Mouse (Mus musculus) hindbrain, embryonic 13.5 days (tissue): Measurements from ENCODE around the gene Gm10234. TPM values are rescaled to one million over a fixed set of nuclear protein-coding genes. Genes with fewer than 3 reads are reported as not detected.

Source experiments
- polyA plus RNA-seq: library from polyadenylated mRNA; unstranded; fragments of >200 nt; fragmentation: Nextera tagmentation; extraction: Ambion mirVana; gene quantifications from 2 replicates; pipeline ENCODE4 v1.2.1, GENCODE M21; 2015

Gm10234 gene
- polyA plus RNA-seq, 1 experiment from 2014 or later: not detected

Other genes starting within 250 kb of the Gm10234 start
- 4.3 and 4.4 TPM in 2 replicates for gene Kbtbd8, start 204.9 kb upstream of the Gm10234 start, polyA plus RNA-seq